Mouse (Mus musculus): Measurements from ENCODE around the gene Pnmal1. TPM values are rescaled to one million over a fixed set of nuclear protein-coding genes. Genes with fewer than 3 reads are reported as not detected.

Gene Pnmal1
- polyA plus RNA-seq, 1 experiment from 2014 or later: not detected

GRCm38 (mm10) chr7:16992451-16992807, 33.0 kb downstream of the Pnmal1 start, which contains the start of gene Ccdc8:
Ccdc8 (plus strand) TSS chr7:16992708.
- Histone ChIP-seq H3K36me3 (ENCODE audit: inconsistent target) (no peaks in the 10 kb centered on the region), H3K79me2 (ENCODE audit: inconsistent target) (no peaks in the 10 kb centered on the region), H3K4me3 (ENCODE audit: inconsistent target) (no peak within 1 kb of the TSS), H3K27ac (no peak within 1 kb of the TSS)
- 95% methylated on average over 5 of the region's 5 CpGs for WGBS (ENCODE audit: missing documents)

GRCm38 (mm10) chr7:16993651-16994399, 34.3 kb downstream of the Pnmal1 start:
- WGBS (ENCODE audit: missing documents): 18% methylated on average over 27 of the region's 27 CpGs
- H3K4me3 ChIP-seq (ENCODE audit: inconsistent target): no peak overlapping the region
- no peak overlapping the region for H3K27ac ChIP-seq

GRCm38 (mm10) chr7:16994400-16994799, 34.9 kb downstream of the Pnmal1 start:
- Histone ChIP-seq H3K79me2 (ENCODE audit: inconsistent target) (no peaks in the 10 kb centered on the region), H3K27ac (no peak overlapping the region), H3K4me3 (ENCODE audit: inconsistent target) (no peak overlapping the region), H3K36me3 (ENCODE audit: inconsistent target) (no peaks in the 10 kb centered on the region)
- WGBS (ENCODE audit: missing documents): 23% methylated on average over 20 of the region's 20 CpGs

More at GRCm38 (mm10) chr7:16993651-16994399, 34.3 kb downstream of the Pnmal1 start:
- H3K79me2 ChIP-seq (ENCODE audit: inconsistent target): no peaks in the 10 kb centered on the region
- no peaks in the 10 kb centered on the region for H3K36me3 ChIP-seq (ENCODE audit: inconsistent target)

- Histone ChIP-seq H3K36me3 (ENCODE audit: inconsistent target) (no peaks in the 10 kb centered on the region), H3K27ac (no peak overlapping the region), H3K4me3 (ENCODE audit: inconsistent target) (no peak overlapping the region), H3K79me2 (ENCODE audit: inconsistent target) (no peaks in the 10 kb centered on the region)
- WGBS (ENCODE audit: missing documents): 94% methylated on average over 4 of the region's 4 CpGs
Observed at GRCm38 (mm10) chr7:16995345-16995744, 35.9 kb downstream of the Pnmal1 start.

- 74% methylated on average over 4 of the region's 4 CpGs for WGBS (ENCODE audit: missing documents)
- no peaks in the 10 kb centered on the region for H3K79me2 ChIP-seq (ENCODE audit: inconsistent target)
- H3K4me3 ChIP-seq (ENCODE audit: inconsistent target): no peak overlapping the region
- H3K36me3 ChIP-seq (ENCODE audit: inconsistent target): no peaks in the 10 kb centered on the region
- no peak overlapping the region for H3K27ac ChIP-seq
Observed at GRCm38 (mm10) chr7:16999233-16999632, 39.8 kb downstream of the Pnmal1 start.

- Histone ChIP-seq H3K27ac (no peak overlapping the region), H3K36me3 (ENCODE audit: inconsistent target) (no peaks in the 10 kb centered on the region), H3K79me2 (ENCODE audit: inconsistent target) (no peaks in the 10 kb centered on the region), H3K4me3 (ENCODE audit: inconsistent target) (no peak overlapping the region)
- WGBS (ENCODE audit: missing documents): 40% methylated on average over 4 of the region's 4 CpGs
Observed at GRCm38 (mm10) chr7:16999650-17000049, 40.2 kb downstream of the Pnmal1 start.

- Histone ChIP-seq H3K79me2 (ENCODE audit: inconsistent target) (no peaks in the 10 kb centered on the region), H3K36me3 (ENCODE audit: inconsistent target) (peaks cover 27% of the 10 kb centered on the region), H3K4me3 (ENCODE audit: inconsistent target) (no peak overlapping the region), H3K27ac (peak overlapping the region; percentile 1; the same call in 1 of the 2 replicates)
- 32% methylated on average over 7 of the region's 7 CpGs for WGBS (ENCODE audit: missing documents)
Observed at GRCm38 (mm10) chr7:17002375-17003195, 43.1 kb downstream of the Pnmal1 start.

- peak overlapping the region; percentile 1; the same call in 1 of the 2 replicates for H3K27ac ChIP-seq
- WGBS (ENCODE audit: missing documents): 69% methylated on average over 7 of the region's 7 CpGs
Observed at GRCm38 (mm10) chr7:17003230-17003960, 43.9 kb downstream of the Pnmal1 start.

GRCm38 (mm10) chr7:17004716-17005115, 45.2 kb downstream of the Pnmal1 start:
- H3K27ac ChIP-seq: no peak overlapping the region
- 91% methylated on average over 7 of the region's 7 CpGs for WGBS (ENCODE audit: missing documents)
- peaks cover 45% of the 10 kb centered on the region for H3K36me3 ChIP-seq (ENCODE audit: inconsistent target)

More at GRCm38 (mm10) chr7:17003230-17003960, 43.9 kb downstream of the Pnmal1 start:
- Histone ChIP-seq H3K36me3 (ENCODE audit: inconsistent target) (peaks cover 34% of the 10 kb centered on the region), H3K79me2 (ENCODE audit: inconsistent target) (no peaks in the 10 kb centered on the region), H3K4me3 (ENCODE audit: inconsistent target) (no peak overlapping the region)

GRCm38 (mm10) chr7:17007300-17007699, 47.8 kb downstream of the Pnmal1 start:
- Histone ChIP-seq H3K36me3 (ENCODE audit: inconsistent target) (peaks cover 69% of the 10 kb centered on the region), H3K79me2 (ENCODE audit: inconsistent target) (no peaks in the 10 kb centered on the region), H3K4me3 (ENCODE audit: inconsistent target) (no peak overlapping the region), H3K27ac (no peak overlapping the region)
- WGBS (ENCODE audit: missing documents): 46% methylated on average over 4 of the region's 4 CpGs

More at GRCm38 (mm10) chr7:17004716-17005115, 45.2 kb downstream of the Pnmal1 start:
- Histone ChIP-seq H3K79me2 (ENCODE audit: inconsistent target) (no peaks in the 10 kb centered on the region), H3K4me3 (ENCODE audit: inconsistent target) (no peak overlapping the region)

- H3K4me3 ChIP-seq (ENCODE audit: inconsistent target): no peak overlapping the region
- 58% methylated on average over 16 of the region's 16 CpGs for WGBS (ENCODE audit: missing documents)
Observed at GRCm38 (mm10) chr7:17009326-17010009, 50.0 kb downstream of the Pnmal1 start.

GRCm38 (mm10) chr7:17010010-17010347, 50.5 kb downstream of the Pnmal1 start:
- whole genome bisulfite sequencing (ENCODE audit: missing documents): 56% methylated on average over 5 of the region's 5 CpGs
- no peak overlapping the region for H3K4me3 ChIP-seq (ENCODE audit: inconsistent target)
- peaks cover 94% of the 10 kb centered on the region for H3K36me3 ChIP-seq (ENCODE audit: inconsistent target)
- no peaks in the 10 kb centered on the region; the same call in 1 of the 2 replicates for H3K79me2 ChIP-seq (ENCODE audit: inconsistent target)
- H3K27ac ChIP-seq: no peak overlapping the region

More at GRCm38 (mm10) chr7:17009326-17010009, 50.0 kb downstream of the Pnmal1 start:
- H3K79me2 ChIP-seq (ENCODE audit: inconsistent target): no peaks in the 10 kb centered on the region; the same call in 1 of the 2 replicates
- H3K27ac ChIP-seq: no peak overlapping the region
- H3K36me3 ChIP-seq (ENCODE audit: inconsistent target): peaks cover 90% of the 10 kb centered on the region

GRCm38 (mm10) chr7:17011909-17012590, 52.6 kb downstream of the Pnmal1 start:
- Histone ChIP-seq H3K36me3 (ENCODE audit: inconsistent target) (peaks cover 94% of the 10 kb centered on the region), H3K79me2 (ENCODE audit: inconsistent target) (peaks cover 5% of the 10 kb centered on the region; the same call in 1 of the 2 replicates), H3K4me3 (ENCODE audit: inconsistent target) (no peak overlapping the region), H3K27ac (no peak overlapping the region)
- 78% methylated on average over 7 of the region's 7 CpGs for WGBS (ENCODE audit: missing documents)
